Mouse (Mus musculus) spleen, adult 18-20 months (tissue): ENCODE measurements around the gene Add3.
"Not testable (repeated sequence)": the region's sequence is repeated elsewhere in the genome, so short reads cannot be mapped to it uniquely, and the experiment has no call there.

ENCODE experiments used
- DNase-seq, 2 experiments: peaks; one replicate each; pipeline ENCODE4 v3.0.0; 2022; ENCODE audit warnings: mixed read lengths in 2 of 2

Add3 gene

DNA sequence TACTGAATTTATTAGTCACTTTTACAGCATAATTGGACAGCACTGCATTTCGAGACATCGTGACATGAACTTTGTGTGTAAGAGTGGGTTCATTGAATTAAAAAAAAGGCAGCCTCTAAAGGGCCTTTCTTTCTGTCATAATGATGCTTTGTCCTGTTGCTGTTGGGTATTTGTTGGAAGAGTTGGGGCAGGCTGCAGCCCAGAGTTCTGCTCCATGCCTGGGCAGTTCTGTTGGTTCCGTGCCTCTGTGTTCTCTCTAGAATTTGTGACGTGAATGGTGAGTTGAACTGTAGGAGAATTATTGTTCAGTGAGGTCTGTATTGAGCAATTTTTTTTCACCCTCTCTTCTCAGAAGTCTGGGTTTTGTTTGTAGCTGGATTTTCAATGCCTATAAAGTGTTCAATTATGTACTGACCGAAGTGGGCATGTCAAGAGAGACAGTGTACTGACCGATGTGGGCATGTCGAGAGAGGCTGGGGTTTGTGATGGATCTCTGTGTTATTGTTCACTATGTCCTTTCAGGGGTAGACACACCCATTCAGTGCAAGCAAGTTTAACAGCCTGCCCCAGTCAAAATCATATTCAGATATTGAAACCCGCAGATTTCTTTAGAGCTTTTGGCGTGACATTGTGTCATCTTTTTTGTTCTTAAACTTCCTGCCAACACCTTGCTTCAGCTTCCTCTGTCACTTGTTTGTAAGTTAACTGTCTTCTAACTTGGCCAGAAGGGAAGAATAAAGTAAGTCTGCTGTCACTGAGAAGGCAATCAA is 54.7 kb downstream of the Add3 start:
- DNase-seq, result no peak

DNA sequence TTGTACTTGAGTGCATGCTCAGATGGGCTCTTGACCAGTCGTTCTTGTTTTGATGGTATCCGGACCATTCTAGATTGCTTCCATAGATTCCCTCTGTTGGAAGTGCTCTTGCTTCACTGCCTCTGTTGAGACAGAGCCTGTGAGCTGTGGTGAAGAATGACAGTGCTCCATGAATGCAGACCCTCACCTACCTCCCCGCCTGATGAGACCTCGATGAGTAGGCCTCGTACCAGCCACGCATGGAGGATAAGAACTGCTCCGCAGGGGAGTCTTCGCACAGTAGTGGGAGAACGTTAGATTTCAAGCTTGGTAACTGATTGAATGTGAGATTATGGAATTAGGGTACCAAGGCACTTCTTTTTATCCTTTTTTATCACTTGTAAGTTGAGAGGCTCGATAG is 56.7 kb downstream of the Add3 start:
- no peak for DNase-seq

GRCm38 (mm10) chr19:53197766-53198165 is 57.5 kb downstream of the Add3 start:
- DNase-seq, result no peak

GRCm38 (mm10) chr19:53198706-53199572 is 58.7 kb downstream of the Add3 start:
- no peak for DNase-seq

GRCm38 (mm10) chr19:53199711-53200110 is 59.5 kb downstream of the Add3 start:
- no peak for DNase-seq

GRCm38 (mm10) chr19:53202116-53202515 is 61.9 kb downstream of the Add3 start:
- DNase-seq, result no peak

DNA sequence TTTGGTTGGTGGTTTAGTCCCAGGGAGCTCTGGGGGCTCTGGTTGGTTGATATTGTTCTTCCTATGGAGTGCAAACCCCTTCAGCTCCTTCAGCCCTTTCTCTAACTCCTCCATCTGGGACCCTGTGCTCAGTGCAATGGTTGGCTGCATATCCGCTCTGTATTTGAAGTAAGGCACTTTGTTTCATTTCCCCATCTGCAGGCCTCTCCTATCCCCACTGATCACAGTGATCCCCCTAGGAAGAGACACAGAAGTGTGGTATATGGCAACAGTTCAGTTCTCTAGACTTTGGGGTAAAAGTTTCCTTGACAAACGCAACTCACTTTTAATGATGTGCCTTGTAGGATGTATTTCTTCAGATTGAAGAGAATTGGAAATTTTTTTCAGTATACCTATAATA is 66.7 kb downstream of the Add3 start:
- no peak for DNase-seq

DNA sequence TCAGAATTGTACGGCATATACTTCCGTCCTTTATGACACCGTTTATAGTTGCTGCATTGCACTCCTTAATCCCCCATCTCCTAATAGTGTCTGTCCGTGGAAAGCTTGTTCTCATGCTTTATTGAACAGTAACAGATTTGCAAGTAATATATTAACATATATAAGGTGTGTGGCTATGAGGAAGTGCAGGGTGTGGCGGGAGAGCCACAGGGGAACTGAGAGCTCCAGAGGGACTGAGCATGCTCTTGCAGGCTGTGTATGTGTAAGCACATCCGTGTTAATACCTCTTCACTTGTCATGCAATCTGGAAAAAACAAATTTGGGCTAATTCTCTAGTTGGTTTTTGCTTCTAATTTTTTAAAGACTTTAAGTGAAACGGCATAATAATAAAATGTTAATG is 68.6 kb downstream of the Add3 start:
- no peak for DNase-seq

GRCm38 (mm10) chr19:53210251-53210650 is 70.0 kb downstream of the Add3 start:
- DNase-seq, result no peak

- DNase-seq, result no peak
Observed at GRCm38 (mm10) chr19:53215352-53215751, 75.1 kb downstream of the Add3 start.

- DNase-seq, result no peak
Observed at GRCm38 (mm10) chr19:53216761-53217538, 76.7 kb downstream of the Add3 start.

DNA sequence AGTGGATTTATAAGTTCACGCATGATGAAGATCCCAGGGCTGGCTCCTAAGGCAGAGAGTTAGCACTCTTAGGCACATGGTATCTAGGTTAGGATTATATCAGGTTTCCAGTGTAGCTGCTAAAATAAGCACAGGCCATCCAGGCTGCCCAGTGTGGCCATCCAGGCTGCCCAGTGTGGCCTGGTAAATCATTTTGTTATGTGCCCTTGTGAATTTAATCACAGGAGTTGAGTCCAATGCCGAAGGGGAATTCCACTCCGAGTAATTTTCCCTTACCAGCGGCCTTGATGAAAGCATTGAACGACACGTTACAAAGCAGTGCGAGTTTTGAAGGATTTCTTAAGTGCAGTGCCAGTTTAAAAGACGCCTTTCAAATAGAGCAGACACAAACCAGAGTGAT is 77.6 kb downstream of the Add3 start:
- no peak for DNase-seq

DNA sequence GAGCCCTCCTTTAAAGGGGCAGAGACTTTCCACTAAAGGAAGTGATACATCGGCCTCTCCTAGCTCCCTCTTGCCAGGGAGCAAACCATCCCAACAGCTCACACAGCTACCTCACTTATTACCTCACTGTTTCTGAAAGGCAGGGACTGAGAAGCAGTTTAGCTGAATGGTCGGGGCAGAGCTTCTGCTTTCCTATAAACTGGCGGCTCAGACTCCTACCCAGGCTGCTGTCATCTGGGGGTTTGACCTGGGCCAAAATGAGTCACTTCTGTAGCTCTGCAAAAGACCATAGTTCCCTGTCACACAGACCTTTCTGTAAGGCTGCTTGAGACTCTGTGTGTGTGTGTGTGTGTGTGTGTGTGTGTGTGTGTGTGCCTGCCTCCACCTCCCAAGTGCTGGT is 79.1 kb downstream of the Add3 start:
- DNase-seq, result no peak

GRCm38 (mm10) chr19:53221186-53221585 is 80.9 kb downstream of the Add3 start:
- no peak for DNase-seq

- DNase-seq, result not testable (repeated sequence)
Observed at GRCm38 (mm10) chr19:53225249-53226070, 85.2 kb downstream of the Add3 start.

DNA sequence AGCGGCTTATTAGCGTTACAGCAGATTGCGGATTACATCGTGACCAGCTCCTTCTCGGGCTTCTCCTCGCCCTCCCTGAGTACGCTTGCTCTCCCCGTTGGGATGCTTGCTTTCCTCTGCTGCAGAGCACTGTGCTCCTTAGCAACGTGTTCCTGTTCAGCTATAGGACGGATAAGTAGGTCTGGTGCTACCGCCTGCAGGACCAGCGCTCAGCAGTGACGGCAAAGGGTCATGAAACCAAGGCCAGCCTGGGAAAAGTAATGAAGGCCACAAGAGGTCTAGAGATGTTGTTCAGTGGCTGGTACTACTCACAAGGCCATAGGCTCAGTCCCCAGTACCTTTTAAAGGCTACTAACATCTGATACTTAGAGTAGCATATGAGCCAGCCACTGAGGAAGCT is 86.4 kb downstream of the Add3 start:
- DNase-seq, result no peak

DNA sequence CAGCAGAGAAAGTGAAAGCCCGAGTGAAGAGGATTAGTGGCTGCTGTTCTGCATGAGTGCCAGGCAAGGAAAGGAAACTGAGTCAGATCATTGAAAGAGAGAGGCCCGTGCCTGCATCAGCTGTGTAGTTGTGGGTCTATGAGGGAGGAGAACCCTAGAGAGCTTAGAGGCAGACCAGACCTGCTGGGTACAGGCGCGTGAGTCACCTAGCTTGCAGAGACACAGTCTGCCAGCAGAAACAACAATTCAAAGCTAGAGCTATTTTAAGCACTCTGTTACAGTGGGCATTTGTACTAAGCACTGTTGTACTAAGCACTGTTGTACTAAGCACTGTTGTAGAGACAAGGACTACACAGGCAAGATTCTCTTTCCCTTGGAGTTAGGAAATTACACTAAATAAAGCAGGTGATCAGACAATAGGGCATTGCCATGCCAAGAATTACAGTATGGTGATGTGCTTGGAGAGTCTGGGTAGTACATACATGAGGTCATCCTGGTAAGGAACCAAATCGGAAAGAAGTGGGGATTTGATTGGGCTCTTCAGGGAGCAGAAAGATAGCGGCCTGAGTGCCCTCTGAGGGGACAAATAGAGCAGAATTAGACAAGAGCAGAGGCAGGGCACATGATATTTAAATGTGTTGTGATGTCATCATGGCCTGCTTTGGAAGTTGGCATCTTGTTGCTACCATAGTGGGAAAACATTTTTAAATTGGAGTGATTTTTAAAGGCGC is 88.0 kb downstream of the Add3 start:
- DNase-seq, result no peak

GRCm38 (mm10) chr19:53230942-53231815 is 90.9 kb downstream of the Add3 start:
- DNase-seq, result no peak

- DNase-seq, result no peak
Observed at GRCm38 (mm10) chr19:53233586-53233985, 93.3 kb downstream of the Add3 start.

DNA sequence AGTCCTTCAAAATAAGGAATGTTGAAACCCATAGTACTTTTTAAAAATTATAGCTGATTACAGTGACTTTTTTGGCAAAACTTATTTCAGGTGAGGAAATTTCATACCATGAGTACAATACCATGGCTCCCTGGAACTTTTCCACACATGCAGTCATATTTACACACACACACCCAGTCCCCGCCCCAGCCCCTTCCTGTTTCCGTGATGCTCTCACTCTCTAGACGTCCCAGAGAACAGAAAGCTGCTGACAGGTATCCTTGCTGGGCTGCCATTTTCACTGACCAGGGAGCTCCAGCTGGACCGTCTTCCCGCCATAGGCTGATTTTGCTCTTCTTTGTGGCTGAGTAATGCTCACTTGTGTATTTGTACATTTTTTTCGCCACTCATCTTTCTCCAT is 101.6 kb downstream of the Add3 start:
- no peak for DNase-seq

DNA sequence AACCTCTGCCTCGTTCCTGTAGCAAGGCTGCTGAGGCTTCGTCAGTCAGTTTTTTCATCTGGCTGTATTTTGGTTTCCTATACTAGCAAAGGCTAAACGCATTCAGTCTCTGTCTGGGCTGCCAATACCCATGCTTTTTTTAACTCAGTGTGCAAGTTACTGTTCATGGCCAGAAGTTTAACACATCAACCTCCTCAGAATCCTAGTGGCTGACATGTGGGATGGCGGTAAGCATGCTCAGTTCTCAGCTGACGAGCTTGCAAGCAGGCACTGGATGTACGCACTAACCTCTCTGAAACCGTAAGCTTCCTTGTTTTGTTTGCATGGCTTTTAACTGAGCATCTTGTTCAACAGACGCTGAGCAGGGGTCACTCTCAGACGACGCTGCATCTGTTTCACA is 103.7 kb downstream of the Add3 start:
- DNase-seq, result no peak
